Comparison of ENCODE assay signal across 9 mouse cellular contexts in genomic region chr12:71044488-71044887, GRCm38 (mm10).
"Had no signal": no experiment of that assay in that cellular context is flagged by ENCODE, and none has a peak within 500 bp of the region (broad histone marks: within the 10 kb centered on the region; RNA-seq: fewer than 3 reads in every experiment).

No protein-coding gene starts in this region.

- H3K9me3 ChIP-seq: limb, embryonic 10.5 days; midbrain, embryonic 13.5 days had no signal

- H3K27ac ChIP-seq: left cerebral cortex, adult 2 months; limb, embryonic 10.5 days; liver, embryonic 14.5 days; midbrain, embryonic 13.5 days; stomach, postnatal 0 days had no signal

- DNase-seq: lung, adult 2 months; lung, postnatal 36 days had no signal

- H3K9ac ChIP-seq: liver, embryonic 14.5 days; midbrain, embryonic 13.5 days had no signal

- H3K4me2 ChIP-seq: midbrain, embryonic 13.5 days had no signal

- H3K27me3 ChIP-seq: midbrain, embryonic 13.5 days had no signal

- ATAC-seq: intestine, embryonic 16.5 days; lung, postnatal 0 days; midbrain, embryonic 13.5 days had no signal

- H3K4me3 ChIP-seq: left cerebral cortex, adult 2 months; limb, embryonic 10.5 days; midbrain, embryonic 13.5 days had no signal
